Comparison of ENCODE assay signal across 9 mouse cellular contexts in the genomic region with DNA sequence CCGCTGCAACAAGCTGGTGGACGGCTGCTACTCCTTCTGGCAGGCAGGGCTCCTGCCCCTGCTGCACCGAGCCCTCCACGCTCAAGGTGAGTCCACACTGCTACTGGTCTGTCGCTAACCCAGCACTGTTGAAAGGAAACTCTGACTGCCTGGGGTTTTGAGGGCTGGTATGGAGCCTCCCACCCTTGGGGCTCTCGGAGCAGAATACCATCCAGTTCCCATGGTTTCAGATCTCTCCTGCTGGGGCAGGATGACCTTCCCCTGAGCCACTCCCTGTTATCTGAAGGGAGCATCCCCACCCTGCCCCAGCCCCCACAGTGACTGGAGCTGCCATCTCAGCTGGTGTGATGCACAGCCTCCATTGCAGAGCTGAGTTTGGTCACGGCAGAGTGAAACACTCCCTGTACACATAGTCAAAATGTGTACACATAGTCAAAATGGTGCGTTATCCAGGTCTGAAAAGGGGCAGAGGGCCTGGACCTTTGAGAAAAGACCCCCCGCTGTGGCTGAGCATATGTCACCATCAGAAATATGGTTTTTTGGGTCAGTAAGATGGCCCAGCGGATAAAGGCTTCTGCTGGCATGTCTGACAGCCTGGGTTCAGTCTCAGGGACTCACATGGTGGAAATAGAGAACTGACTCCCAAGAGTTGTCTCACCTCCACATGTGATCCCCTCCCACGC. TPM values are rescaled to one million over a fixed set of nuclear protein-coding genes. Genes with fewer than 3 reads are reported as not detected.
DNase-seq lines count a peak whose midpoint lies in the region; ATAC-seq lines count a peak whose summit lies in the region.
"Had no signal": no experiment of that assay in that cellular context is flagged by ENCODE, and none has a peak within 500 bp of the region (broad histone marks: within the 10 kb centered on the region; RNA-seq: fewer than 3 reads in every experiment).

No protein-coding gene starts in this region.

- 0 out of 2 replicates have a peak, but pooled peaks cover 8% of the 10 kb centered on the region for H3K36me3 ChIP-seq in lung, embryonic 15.5 days

- intact Hi-C loops in left cerebral cortex, postnatal 10 days (cut with DNase I), result no loop called here

- H3K27me3 ChIP-seq in lung, embryonic 15.5 days, result no peaks in the 10 kb centered on the region
- H3K27me3 ChIP-seq: neural tube, embryonic 12.5 days had no signal

- H3K27ac ChIP-seq in lung, embryonic 15.5 days, result no peak overlapping the region
- H3K27ac ChIP-seq: neural tube, embryonic 12.5 days had no signal

- no peak overlapping the region for H3K4me3 ChIP-seq in lung, embryonic 15.5 days
- H3K4me3 ChIP-seq: neural tube, embryonic 12.5 days had no signal

- ATAC-seq in lung, embryonic 15.5 days (ENCODE audit: borderline replicate concordance, extremely low read depth, low FRiP score, low TSS enrichment), result peak; percentile 31; the same call in 1 of the 2 replicates
- ATAC-seq in megakaryocyte-erythroid progenitor cell, adult 5-6 weeks (replicated peaks; ENCODE audit: low FRiP score, low TSS enrichment, poor library complexity, severe bottlenecking), result peak; percentile 52

- no peak for DNase-seq in lung, postnatal 14 days
- peak; percentile 82 for DNase-seq in brain, adult 2 months (ENCODE audit: low read depth, low spot score)
- DNase-seq in cerebellum, postnatal 14 days, result peak; percentile 73 to 78
- DNase-seq in left cerebral cortex, postnatal 10 days (ENCODE audit: extremely low spot score in 1 of 2, low spot score in 2 of 2), result no peak
- DNase-seq in embryo, embryonic 9.5 days (ENCODE audit: extremely low spot score), result no peak
- DNase-seq: heart, adult 11 months had no signal

- no peak overlapping the region for H3K4me2 ChIP-seq in lung, embryonic 15.5 days
- H3K4me2 ChIP-seq: neural tube, embryonic 12.5 days had no signal

- H3K4me1 ChIP-seq in lung, embryonic 15.5 days, result no peaks in the 10 kb centered on the region

- H3K9ac ChIP-seq in lung, embryonic 15.5 days, result no peak overlapping the region
- H3K9ac ChIP-seq: neural tube, embryonic 12.5 days had no signal

- no peaks in the 10 kb centered on the region for H3K9me3 ChIP-seq in lung, embryonic 15.5 days
- H3K9me3 ChIP-seq: neural tube, embryonic 12.5 days had no signal

- WGBS in lung, embryonic 15.5 days, result 81% methylated on average over 11 of the region's 11 CpGs

RNA-seq across cellular contexts. Expression of gene Max, which starts 51.6 kb away (rescaled TPM):
- polyA plus RNA-seq in lung, embryonic 15.5 days (2015; fragmentation: Nextera tagmentation; extraction: Ambion mirVana), result 13.1 and 13.3 TPM in 2 replicates
- 108 and 111 TPM in 2 replicates for total RNA-seq in megakaryocyte-erythroid progenitor cell, adult 5-6 weeks (2014; fragmentation: Nextera tagmentation)
- 91.3 and 139 TPM in 2 replicates for total RNA-seq in megakaryocyte-erythroid progenitor cell, adult 5-6 weeks (2017)
- 10 to 100 TPM; 76.2 to 78.5 TPM for total RNA-seq in left cerebral cortex, postnatal 10 days (2021)

Comparison
In these comparisons a context has a peak if more than half of its experiments do, and no peak if none do; other contexts are left out.
1. DNase-seq: peak in brain, adult 2 months (single experiment) and cerebellum, postnatal 14 days (2 of 2); none in lung, postnatal 14 days (single experiment), left cerebral cortex, postnatal 10 days (0 of 2) and embryo, embryonic 9.5 days (single experiment).